Comparison of ENCODE assay signal across 7 mouse cellular contexts in the genomic region with DNA sequence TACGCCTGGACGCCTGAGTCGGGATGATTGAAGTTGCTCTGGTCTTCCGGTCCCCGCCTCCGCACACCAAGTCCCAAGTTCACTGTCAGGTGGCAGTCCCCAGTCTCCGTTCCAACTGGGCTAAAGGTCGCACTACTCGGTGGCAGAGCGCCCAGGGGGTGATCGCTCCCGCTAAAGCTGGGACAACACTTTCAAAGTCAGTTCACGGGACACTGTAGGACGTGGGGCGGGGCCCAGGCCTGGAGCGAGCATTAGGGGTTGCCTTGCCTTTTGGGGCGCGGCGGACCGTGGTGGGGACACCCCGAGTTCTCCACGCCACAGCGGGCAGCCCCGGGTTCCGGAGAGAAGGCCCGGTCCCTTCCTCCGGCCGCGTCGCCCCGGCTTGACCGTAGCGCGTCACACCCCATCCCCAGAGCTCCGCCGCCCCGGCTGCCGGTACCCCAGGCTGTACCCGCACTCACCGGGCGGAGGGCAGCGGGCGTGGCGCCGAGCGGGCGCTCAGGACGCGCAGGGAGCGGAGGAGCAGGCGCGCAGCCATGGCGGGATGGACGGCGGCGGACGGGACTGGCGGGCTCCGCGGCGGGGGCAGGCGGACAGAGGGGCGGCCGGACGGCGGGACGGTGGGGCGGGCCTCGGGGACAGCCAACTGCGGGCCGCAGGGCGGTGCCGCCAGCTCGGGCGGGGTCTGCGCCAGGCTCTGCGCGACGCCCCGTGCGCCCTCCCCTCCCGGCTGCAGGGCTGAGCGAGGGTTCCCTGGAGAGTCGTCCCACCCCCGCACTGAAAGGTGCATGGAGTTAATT. TPM values are rescaled to one million over a fixed set of nuclear protein-coding genes. Genes with fewer than 3 reads are reported as not detected.
DNase-seq lines count a peak whose midpoint lies in the region; ATAC-seq lines count a peak whose summit lies in the region.

A gene (minus strand): TSS at position 566 of the 800 bp plus-strand sequence.

- WGBS in intestine, embryonic 16.5 days, result under 1% methylated on average over 75 of the region's 85 CpGs
- under 1% methylated on average over 82 of the region's 85 CpGs for WGBS in midbrain, embryonic 10.5 days

- H3K4me3 ChIP-seq in intestine, embryonic 16.5 days (ENCODE audit: low read length), result peak within 1 kb of the TSS; percentile 86
- H3K4me3 ChIP-seq in midbrain, embryonic 10.5 days, result peak within 1 kb of the TSS; percentile 94

- H3K36me3 ChIP-seq in intestine, embryonic 16.5 days (ENCODE audit: control insufficient read depth, insufficient read depth, low read length), result peaks cover 10% of the 10 kb centered on the region
- no peaks in the 10 kb centered on the region for H3K36me3 ChIP-seq in midbrain, embryonic 10.5 days

- peak within 1 kb of the TSS; percentile 97 for H3K27ac ChIP-seq in intestine, embryonic 16.5 days (ENCODE audit: low read length)
- H3K27ac ChIP-seq in midbrain, embryonic 10.5 days (replicated peaks), result peak within 1 kb of the TSS; percentile 90

- peak within 1 kb of the TSS; percentile 58 for H3K4me2 ChIP-seq in intestine, embryonic 16.5 days (ENCODE audit: low read depth, low read length)

- H3K9ac ChIP-seq in intestine, embryonic 16.5 days (ENCODE audit: low read depth, low read length), result peak within 1 kb of the TSS; percentile 96

- peak; percentile 90 for ATAC-seq in intestine, embryonic 16.5 days

- peaks cover 16% of the 10 kb centered on the region for H3K4me1 ChIP-seq in intestine, embryonic 16.5 days (ENCODE audit: control insufficient read depth, insufficient read depth, low read length)
- H3K4me1 ChIP-seq in midbrain, embryonic 10.5 days, result peaks cover 18% of the 10 kb centered on the region

- no peaks in the 10 kb centered on the region for H3K27me3 ChIP-seq in intestine, embryonic 16.5 days (replicated peaks; ENCODE audit: control insufficient read depth, insufficient read depth, low read length)
- H3K27me3 ChIP-seq in midbrain, embryonic 10.5 days (ENCODE audit: low read depth, poor library complexity, severe bottlenecking), result peaks cover 20% of the 10 kb centered on the region

- intact Hi-C loops in left cerebral cortex, postnatal 36 days (cut with DNase I), result no loop called here

- peaks cover 10% of the 10 kb centered on the region for H3K9me3 ChIP-seq in intestine, embryonic 16.5 days (ENCODE audit: control insufficient read depth, low read length)
- H3K9me3 ChIP-seq in midbrain, embryonic 10.5 days (replicated peaks), result no peaks in the 10 kb centered on the region; the same call in 1 of the 2 replicates

- DNase-seq in adrenal gland, adult 8-10 months, result peak; percentile 90
- peak; percentile 69 for DNase-seq in embryo, embryonic 9.5 days (ENCODE audit: extremely low spot score)
- peak; percentile 72 to 87 for DNase-seq in gastrocnemius, postnatal 4 days (ENCODE audit: low spot score in 2 of 2)
- peak; percentile 53 to 67 for DNase-seq in left cerebral cortex, postnatal 36 days (ENCODE audit: low spot score in 2 of 2)
- peak; percentile 75 for DNase-seq in midbrain, embryonic 10.5 days (ENCODE audit: low spot score)
- peak; percentile 63 for DNase-seq in right cerebral cortex, postnatal 4 days

RNA-seq across cellular contexts. Expression of the gene that starts here (rescaled TPM):
- total RNA-seq in adrenal gland, adult 8-10 months (2022), result 100 to 1,000 TPM; 240 to 411 (median 326) TPM
- total RNA-seq in gastrocnemius, postnatal 4 days (2021), result 100 to 1,000 TPM; 436 to 457 TPM
- 309 and 355 TPM in 2 replicates for polyA plus RNA-seq in intestine, embryonic 16.5 days (2015; fragmentation: Nextera tagmentation; extraction: Ambion mirVana)
- 10 to 100 TPM; 30.0 to 33.0 TPM for total RNA-seq in left cerebral cortex, postnatal 36 days (2021)
- 37.4 and 44.6 TPM in 2 replicates for polyA plus RNA-seq in midbrain, embryonic 10.5 days (2016; fragmentation: Nextera tagmentation; extraction: Ambion mirVana)

Comparison
In these comparisons a context has a peak if more than half of its experiments do, and no peak if none do; other contexts are left out.
1. Peak in every context shown above with its lines: DNase-seq, ATAC-seq, H3K4me3 ChIP-seq and H3K27ac ChIP-seq.
2. RNA of the gene that starts here (total RNA-seq): 436 to 457 TPM in gastrocnemius, postnatal 4 days and 240 to 411 TPM in adrenal gland, adult 8-10 months; 30.0 to 33.0 TPM in left cerebral cortex, postnatal 36 days; every median in the first group is over 4 times any median in the second.